Mouse (Mus musculus): ENCODE measurements around the gene Rpusd1.
"Not testable (repeated sequence)": the region's sequence is repeated elsewhere in the genome, so short reads cannot be mapped to it uniquely, and the experiment has no call there.

The Rpusd1 gene

DNA sequence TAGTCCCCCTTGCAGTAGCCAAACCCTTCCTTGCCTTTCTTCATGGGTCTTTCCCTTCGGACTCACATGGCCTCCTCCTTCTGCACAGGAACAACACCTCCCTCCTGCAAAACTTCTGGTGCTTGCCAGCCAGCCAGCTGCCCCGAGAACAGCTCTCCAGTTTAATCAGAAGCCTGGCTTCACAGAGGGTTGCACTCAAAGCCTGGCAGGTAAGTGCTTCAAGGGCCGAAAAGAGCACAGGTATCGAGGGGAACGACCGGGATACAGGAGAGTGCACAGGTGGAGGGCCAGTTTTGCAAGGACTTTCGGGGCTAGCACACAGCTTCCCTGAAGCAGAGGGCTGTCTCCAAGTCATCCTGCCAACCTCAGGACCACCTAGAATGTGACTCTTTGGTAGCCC lies 11.4 kb downstream of the Rpusd1 start:
- DNase-seq (ENCODE audit: low read depth) = no peak

DNA sequence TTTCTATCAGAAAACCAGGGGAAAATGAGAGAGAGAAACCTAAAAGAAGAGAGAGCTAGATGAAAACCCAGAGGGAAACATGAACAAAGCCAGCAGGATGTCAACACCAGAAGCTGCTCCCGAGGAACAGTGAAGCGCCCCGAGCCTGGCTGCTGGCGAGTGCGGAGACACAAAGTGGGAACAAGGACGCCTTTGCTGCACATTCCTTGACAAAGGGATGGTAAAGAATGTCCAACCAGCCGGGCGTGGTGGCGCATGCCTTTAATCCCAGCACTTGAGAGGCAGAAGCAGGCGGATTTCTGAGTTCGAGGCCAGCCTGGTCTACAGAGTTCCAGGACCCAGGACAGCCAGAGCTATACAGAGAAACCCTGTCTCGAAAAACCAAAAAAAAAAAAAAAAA lies 14.0 kb downstream of the Rpusd1 start:
- not testable (repeated sequence) for DNase-seq (ENCODE audit: low read depth)

DNA sequence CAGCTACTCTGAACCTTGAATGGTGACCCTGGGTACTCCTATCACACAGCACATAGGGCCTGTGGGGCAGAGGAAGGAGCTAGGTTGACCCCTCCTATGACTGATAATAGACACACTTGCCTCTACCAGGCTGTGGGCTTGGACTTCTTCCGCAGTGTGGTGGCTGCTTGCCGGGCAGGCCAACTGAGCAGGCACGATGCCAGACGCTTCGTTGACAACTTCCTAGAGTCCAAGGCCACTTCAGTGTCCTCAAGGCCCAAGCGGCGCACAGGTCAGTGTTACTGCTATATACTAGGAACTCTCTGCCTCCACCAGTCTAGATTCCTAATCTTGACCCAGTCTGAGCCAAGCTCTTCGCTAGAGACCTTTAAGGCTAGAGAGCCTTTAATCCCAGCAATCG lies 16.4 kb downstream of the Rpusd1 start:
- DNase-seq (ENCODE audit: low read depth) = peak; percentile 89

DNA sequence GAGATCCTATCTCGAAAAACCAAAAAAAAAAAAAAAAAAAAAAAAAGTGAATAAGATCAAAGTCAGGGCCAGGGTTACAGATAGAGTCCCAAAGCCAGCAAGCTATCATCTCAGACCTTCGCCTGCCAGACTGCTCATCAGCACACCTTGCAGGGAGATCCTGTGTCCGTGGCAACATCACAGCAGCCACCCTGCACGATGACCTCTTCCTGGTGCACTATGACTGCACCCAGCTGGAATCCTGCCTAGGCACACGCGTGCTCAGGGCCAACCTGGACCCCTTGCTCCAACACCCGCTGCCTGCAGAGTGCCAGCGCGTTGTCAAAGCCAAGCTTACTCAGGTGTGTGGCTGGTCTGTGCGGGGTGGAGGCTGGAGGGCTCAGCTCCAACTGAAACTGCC lies 16.8 kb downstream of the Rpusd1 start:
- DNase-seq (ENCODE audit: low read depth) = no peak

- no peak for DNase-seq (ENCODE audit: low read depth)
These were observed 20.8 kb downstream of the Rpusd1 start for GRCm38 (mm10) chr17:25748238-25748637.

DNA sequence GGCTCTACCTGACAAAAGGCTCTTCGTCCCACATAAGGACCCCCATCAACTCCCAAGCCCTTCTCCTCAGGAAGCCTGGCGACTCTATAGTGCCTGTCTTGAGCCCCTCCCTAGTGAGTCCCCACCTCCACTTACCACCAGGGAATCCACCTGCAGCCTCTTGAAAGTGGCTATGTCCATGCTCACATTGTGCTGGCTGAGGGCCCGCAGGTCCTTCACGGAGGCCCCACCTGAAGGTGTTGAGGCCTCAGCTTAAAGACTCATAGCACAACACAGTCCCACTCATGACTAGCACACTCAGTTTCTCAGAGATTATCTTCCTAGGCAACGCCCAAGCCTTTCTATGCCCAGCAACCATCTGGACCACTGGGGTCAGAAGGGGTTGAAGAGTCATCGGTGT lies 21.8 kb downstream of the Rpusd1 start:
- no peak for DNase-seq (ENCODE audit: low read depth)

DNA sequence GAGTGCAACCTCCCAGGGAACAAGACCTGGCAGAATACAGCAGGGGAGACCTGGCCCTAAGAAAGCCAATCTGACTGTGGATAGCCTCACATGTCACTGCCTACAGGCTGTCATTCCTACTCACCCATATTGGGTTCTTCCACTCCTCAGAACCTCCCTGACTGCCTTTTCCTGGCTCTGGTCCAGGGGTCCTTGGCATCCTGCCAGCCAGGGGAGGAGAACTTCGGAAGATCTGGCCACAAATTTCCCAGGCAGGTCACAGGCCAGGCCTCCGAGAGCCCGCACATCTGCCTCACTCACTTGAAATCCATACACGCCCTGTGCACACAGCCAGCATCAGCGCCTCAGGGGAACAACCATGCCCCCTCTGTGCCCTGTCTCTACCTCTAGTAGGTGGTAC lies 24.0 kb downstream of the Rpusd1 start:
- peak; percentile 26 for DNase-seq (ENCODE audit: low read depth)

- DNase-seq (ENCODE audit: low read depth) = no peak
These were observed 26.8 kb downstream of the Rpusd1 start, which contains the start of gene Msln for GRCm38 (mm10) chr17:25754241-25754640. Gene Msln, minus strand, starts transcription at chr17:25754378.

DNA sequence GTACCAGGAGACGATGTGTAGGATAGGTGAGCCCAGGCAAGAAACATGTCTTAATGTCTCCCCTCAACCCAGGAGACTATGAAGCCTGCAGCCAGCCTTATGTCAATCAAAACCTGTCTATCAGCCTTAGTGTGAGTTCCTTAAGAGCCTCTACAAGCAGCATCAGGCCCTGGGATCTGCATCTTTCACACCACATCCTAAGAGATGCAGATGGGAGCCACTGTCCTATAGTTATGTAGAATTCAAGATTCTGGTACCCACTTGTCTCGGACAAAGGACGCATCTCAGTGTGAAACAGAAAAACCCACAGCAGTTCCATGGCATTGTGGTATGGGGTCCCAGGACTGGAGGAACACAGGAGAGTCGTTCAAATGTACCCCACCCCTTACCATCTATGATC lies 27.6 kb downstream of the Rpusd1 start:
- DNase-seq (ENCODE audit: low read depth) = no peak

DNA sequence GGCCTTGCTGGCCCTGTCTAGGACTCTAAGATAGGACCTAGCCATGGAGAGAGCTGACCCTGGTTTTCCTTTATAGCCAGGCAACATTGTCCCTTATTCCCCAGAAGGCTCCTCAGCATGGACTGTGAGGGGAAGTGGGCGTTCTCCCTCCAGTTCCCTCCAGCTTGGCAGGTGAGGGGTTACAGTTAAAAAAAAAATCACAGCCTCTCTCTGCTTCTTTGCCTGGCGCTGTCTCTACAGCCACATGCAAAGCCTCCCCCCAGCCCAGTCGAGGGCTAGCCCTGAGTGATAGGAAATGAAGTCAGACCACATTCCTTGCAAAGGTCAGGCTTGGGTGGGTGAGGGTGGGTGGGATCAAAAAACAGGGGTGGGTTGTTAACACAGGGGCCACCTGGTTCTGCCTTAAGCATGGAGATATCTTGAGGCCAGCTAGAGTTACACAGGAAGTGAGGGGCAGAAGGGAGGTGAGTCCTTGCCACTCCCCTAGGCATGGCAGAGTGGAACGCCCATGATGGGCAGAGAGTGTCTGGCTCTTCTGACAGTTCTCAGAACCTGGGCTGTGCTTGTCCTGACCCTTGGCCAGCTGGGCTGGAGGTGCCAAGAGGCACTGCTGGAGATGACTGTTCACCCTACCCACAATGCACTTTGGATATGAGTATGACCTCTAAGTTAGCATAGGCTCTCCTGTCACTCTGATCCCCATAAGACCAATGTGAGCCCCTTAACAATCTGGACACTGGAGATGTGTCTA lies 28.3 kb downstream of the Rpusd1 start:
- no peak for DNase-seq (ENCODE audit: low read depth)

DNA sequence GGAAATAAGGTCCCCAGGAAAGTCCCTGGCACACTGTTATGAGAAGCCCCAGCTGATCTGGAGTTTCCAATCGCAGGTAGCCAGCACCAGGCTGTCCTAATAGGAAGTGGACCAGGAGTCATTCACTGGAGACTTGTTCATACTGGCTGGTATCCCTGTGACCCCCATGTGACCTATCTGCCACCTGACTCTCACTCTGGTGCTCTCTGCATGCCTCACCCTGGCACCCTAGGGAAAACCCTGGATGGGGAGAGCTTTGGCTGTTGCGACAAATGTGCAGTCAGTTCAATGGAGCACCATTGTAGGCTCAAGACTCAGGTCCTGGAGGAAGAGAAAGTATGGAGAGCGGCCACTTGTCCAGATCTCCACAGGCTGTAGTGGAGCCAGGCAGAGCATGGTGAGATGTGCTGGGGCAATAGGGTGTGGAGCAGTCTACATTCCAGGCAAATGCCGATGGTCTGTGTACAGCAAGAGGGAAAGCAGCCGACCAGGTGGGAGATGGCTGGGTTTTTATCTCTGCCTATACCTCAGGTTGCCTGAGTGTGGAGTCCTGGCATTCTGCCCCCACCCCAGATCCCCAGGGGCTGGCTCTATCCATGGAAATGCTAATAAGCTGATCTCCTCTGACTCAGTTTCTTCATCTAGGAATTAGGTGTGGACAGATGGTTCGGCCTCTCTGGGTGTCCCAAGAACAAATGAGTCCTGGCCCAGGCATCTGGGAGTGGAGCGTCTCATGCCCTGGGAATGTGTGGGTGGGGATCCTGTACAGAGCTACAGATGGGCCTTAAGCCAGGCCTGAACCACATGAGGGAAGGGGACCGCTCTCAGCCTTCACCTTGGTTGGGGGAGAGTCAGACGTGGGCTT lies 29.1 kb downstream of the Rpusd1 start:
- DNase-seq (ENCODE audit: low read depth) = no peak

- DNase-seq (ENCODE audit: low read depth) = no peak
These were observed 30.2 kb downstream of the Rpusd1 start for GRCm38 (mm10) chr17:25757691-25758090.

DNA sequence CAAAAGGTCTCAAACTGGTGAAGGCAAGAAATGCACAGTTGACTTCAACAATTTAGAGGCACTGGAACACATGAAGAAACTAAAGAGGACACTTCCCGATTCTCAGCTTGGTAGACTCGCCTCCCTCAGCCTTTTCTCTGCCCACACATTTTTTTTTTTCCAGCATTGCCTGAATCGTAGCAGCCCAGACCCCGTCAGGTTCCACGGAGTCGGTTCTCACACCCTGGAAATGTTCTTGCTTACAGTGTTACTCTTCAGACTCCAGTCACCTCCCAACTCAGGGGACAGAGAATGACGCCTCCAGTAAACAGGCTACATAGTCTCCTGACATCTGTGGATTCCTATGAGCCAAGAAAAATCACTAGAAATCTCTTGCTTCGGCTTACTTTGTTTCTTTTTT lies 32.7 kb downstream of the Rpusd1 start:
- no peak for DNase-seq (ENCODE audit: low read depth)

DNA sequence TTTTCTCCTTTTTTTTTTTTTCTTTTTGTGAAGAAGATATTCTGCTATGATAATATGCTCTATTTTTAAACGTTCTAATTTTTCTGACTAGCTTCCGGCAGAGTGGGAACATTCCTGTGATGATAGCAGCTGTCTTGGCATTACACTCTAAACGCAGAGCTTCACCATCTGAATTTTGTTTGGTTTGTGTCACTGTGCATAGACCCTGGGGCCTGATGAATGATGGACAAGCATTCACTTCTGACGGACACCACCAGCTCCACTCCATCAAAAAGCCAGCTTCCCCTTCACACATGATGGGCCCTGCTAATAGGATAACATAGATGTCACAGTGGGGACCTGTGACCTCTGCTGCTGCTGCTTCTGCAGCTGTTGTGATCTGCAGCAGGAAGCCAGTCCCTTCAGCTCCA lies 34.1 kb downstream of the Rpusd1 start:
- DNase-seq (ENCODE audit: low read depth) = no peak

DNA sequence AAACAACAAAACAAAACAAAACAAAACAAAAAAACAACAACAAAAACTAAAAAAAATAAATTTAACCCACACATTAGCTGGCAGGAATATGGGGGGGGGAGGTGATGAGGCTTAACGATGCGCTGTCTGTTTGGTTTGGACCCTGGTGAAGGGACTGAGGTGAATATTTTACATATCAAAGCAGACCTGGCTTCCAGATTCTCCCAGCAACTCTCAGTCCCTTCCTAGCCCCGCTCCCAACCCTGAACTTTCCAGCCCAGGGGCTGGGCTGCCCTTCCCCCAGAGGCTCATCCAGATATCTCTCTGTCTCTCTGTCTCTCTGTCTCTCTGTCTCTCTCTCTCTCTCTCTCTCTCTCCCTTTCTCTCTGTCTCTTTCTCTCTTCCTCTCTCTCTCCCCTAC lies 35.1 kb downstream of the Rpusd1 start:
- DNase-seq (ENCODE audit: low read depth) = no peak

DNA sequence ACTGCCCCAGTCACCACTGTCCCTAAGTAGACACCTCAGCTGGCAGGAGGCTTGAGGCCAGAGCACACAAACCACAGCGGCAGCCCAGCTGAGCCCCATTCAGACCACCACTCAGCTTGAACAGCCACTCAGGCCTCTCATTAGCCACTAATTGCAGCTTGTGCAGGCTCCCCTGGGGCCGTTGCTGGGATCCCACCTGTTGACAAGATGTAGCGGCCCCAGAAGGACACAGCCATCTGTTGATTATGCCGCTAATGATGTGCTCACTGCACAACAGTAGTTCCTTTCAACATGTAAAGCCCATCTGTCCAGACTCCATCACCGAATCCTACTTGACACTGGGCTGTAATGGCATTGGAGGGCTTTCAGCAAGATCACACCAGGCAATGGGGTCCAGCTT lies 38.4 kb downstream of the Rpusd1 start:
- DNase-seq (ENCODE audit: low read depth) = no peak

DNA sequence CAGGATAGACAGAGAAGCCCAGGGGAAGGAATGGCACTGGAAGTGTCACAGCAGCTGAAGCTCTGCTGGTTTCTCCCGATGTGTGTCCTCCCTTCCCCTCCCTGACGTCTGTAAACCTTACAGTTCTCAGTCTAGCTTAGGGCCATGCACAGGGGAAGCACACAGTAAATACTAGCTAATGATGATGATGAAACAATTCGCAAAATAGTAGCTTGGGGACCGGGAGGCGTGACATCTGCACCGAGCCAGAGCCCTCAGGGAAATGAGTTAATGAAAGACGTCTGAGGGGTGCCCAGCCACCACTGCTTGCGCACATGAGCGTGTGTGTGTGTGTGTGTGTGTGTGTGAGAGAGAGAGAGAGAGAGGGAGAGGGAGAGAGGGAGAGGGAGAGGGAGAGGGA lies 41.9 kb downstream of the Rpusd1 start:
- no peak for DNase-seq (ENCODE audit: low read depth)

DNA sequence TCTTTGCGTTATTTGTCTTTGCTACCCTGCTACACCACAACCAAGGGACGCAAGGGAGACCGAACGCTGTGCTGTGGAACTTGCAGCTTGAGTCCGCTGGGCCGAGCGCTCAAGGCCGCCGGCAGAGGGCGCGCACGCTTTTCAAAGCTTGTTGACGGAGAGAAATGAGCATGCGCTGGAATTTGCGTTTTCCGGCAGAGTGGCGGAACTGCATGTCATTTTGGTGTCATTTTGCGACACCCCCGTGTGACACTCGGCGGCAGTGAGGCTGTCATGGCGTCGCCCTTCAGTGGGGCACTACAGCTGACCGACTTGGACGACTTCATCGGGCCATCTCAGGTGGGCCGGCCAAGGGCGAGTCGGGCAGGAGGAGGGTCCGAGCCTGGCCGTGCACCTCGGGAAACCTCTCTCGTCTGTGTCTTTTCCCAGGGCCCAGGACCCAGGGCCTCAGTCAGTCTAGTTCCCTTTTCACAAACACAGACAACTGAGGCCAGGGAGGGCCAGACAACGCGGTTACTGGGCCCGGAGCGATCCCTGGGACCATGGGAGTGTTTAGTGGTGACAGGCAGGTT lies 46.2 kb downstream of the Rpusd1 start, which contains the start of gene Narfl:
TSS of gene Narfl (plus strand) at position 228 of the 572 bp plus-strand sequence.
- peak; percentile 98 for DNase-seq (ENCODE audit: low read depth)

- peak; percentile 34 for DNase-seq (ENCODE audit: low read depth)
These were observed 48.0 kb downstream of the Rpusd1 start for GRCm38 (mm10) chr17:25775318-25776062.

GRCm38 (mm10) chr17:25777948-25778347 lies 50.5 kb downstream of the Rpusd1 start:
- DNase-seq (ENCODE audit: low read depth) = no peak
